ENCODE assay signal across 9 mouse cellular contexts in the genomic region with DNA sequence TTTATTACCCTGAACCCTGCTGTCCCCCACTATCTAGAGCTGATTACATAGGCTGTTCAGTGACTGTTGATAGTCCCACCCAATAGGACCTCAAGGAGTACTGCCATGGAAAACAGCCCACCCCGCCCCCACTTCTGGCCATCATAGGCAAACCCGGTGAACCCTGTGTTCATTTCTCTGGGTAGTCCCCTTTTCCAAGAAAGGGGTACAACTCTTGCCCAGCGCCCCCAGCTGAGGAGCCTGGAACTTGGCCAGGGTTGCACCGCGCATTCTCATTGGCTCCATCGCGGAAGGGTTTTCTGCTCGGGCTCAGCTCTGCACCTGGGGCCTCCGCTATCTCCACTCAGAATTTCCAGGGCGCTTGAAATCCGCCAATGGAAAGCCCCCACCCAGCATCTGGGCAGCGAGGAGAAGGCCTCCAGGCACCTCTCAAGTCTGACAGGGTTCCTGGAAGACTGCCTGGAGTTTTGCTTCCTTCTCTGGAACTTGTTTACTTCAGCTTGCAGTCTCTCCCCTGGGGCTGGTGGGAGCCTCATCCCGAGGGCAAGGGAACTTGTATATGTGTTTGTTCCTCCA. TPM values are rescaled to one million over a fixed set of nuclear protein-coding genes. Genes with fewer than 3 reads are reported as not detected.
DNase-seq lines count a peak whose midpoint lies in the region; ATAC-seq lines count a peak whose summit lies in the region.
"Had no signal": no experiment of that assay in that cellular context is flagged by ENCODE, and none has a peak within 500 bp of the region (broad histone marks: within the 10 kb centered on the region; RNA-seq: fewer than 3 reads in every experiment).

No protein-coding gene starts in this region.

- H3K4me2 ChIP-seq in kidney, embryonic 15.5 days: 0 out of 2 replicates have a peak overlapping the region, but pooled peaks have one; percentile 16
- H3K4me2 ChIP-seq: midbrain, embryonic 12.5 days had no signal

- 0 out of 2 replicates have a peak overlapping the region, but pooled peaks have one; percentile 14 for H3K9ac ChIP-seq in kidney, embryonic 15.5 days
- H3K9ac ChIP-seq: midbrain, embryonic 12.5 days had no signal

- ATAC-seq in kidney, embryonic 15.5 days (replicated peaks; ENCODE audit: low FRiP score): peak; percentile 27; the same call in 1 of the 2 replicates

- DNase-seq in ovary, adult 18-20 months (ENCODE audit: low spot score): peak; percentile 44
- DNase-seq in ovary, postnatal 36 days (ENCODE audit: low spot score): no peak
- DNase-seq in gastrocnemius, postnatal 14 days: peak; percentile 64
- DNase-seq in lung, postnatal 36 days: peak; percentile 76
- DNase-seq in B cell, adult 2 months: no peak
- no peak for DNase-seq in frontal cortex, postnatal 14 days (ENCODE audit: low spot score in 2 of 2)
- DNase-seq in cerebellum, postnatal 36 days: no peak

- H3K4me3 ChIP-seq in kidney, embryonic 15.5 days (replicated peaks): no peak overlapping the region
- H3K4me3 ChIP-seq: midbrain, embryonic 12.5 days had no signal

- H3K36me3 ChIP-seq in kidney, embryonic 15.5 days: no peaks in the 10 kb centered on the region
- H3K36me3 ChIP-seq: midbrain, embryonic 12.5 days had no signal

- intact Hi-C loops in gastrocnemius, postnatal 14 days (cut with DNase I; ENCODE audit: low total_unique reads): loop anchor here (10.0 kb wide), 1 partner anchor 87 kb away; no protein-coding TSS in a partner anchor

- H3K4me1 ChIP-seq in kidney, embryonic 15.5 days: peaks cover 43% of the 10 kb centered on the region

- H3K27me3 ChIP-seq in kidney, embryonic 15.5 days: no peaks in the 10 kb centered on the region
- H3K27me3 ChIP-seq: midbrain, embryonic 12.5 days had no signal

- H3K27ac ChIP-seq in kidney, embryonic 15.5 days: peak overlapping the region; percentile 93
- H3K27ac ChIP-seq: midbrain, embryonic 12.5 days had no signal

- H3K9me3 ChIP-seq in kidney, embryonic 15.5 days (replicated peaks): no peaks in the 10 kb centered on the region
- H3K9me3 ChIP-seq: midbrain, embryonic 12.5 days had no signal

- WGBS in kidney, embryonic 15.5 days: 50% methylated on average over 13 of the region's 13 CpGs

RNA-seq across cellular contexts. Expression of gene Tex44, which starts 21.6 kb away (rescaled TPM):
- total RNA-seq in gastrocnemius, postnatal 14 days (2021): not detected
- polyA plus RNA-seq in kidney, embryonic 15.5 days (2015; fragmentation: Nextera tagmentation; extraction: Ambion mirVana): not detected in 2 replicates
- polyA plus RNA-seq: midbrain, embryonic 12.5 days had no signal

RNA-seq across cellular contexts. Expression of gene Nmur1, which starts 21.7 kb away (rescaled TPM):
- total RNA-seq in gastrocnemius, postnatal 14 days (2021): not detected
- polyA plus RNA-seq in kidney, embryonic 15.5 days (2015; fragmentation: Nextera tagmentation; extraction: Ambion mirVana): 0.13 TPM in 1 of 2 replicates, not detected in the other
- polyA plus RNA-seq: midbrain, embryonic 12.5 days had no signal

Comparison
In these comparisons a context has a peak if more than half of its experiments do, and no peak if none do; other contexts are left out.
1. DNase-seq: peak in ovary, adult 18-20 months (single experiment), gastrocnemius, postnatal 14 days (single experiment) and lung, postnatal 36 days (single experiment); none in ovary, postnatal 36 days (single experiment), B cell, adult 2 months (0 of 2), frontal cortex, postnatal 14 days (0 of 2) and cerebellum, postnatal 36 days (0 of 2).